Mouse (Mus musculus) Muller cell, postnatal 12 days (primary cell): ENCODE measurements at regions not wholly inside any gene's neighbourhood (a gene's known extent, or its start where the extent isn't known, plus 50 kb on each side); places are given as distances from the start of the nearest gene placed in this dataset.
A peak's percentile ranks its signal among the peaks of the same experiment; 100 is the strongest.

Experiments
- DNase-seq: peaks from one replicate; pipeline ENCODE4 v3.0.0-alpha.2; 2015; ENCODE audit errors: inconsistent ontology term

DNA sequence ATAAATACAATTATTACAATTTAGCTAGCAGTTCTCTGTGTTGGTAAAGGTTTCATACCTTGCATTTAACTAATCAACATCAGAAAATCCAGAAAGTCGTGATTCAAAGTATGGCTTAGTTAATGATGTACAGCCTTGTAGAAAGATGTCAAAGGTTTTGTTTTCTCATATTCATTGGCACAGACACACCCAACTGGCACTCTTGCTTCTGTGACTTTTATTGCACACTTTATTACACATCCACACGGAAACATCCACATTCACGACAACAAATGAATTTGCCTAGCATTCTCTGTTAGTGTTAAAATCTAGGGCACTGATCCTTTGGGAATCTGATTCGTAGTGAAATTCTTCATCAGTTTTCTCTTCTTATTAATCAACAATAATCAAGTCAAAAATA, 720.0 kb downstream of the Tns3 start:
- DNase-seq: no peak

DNA sequence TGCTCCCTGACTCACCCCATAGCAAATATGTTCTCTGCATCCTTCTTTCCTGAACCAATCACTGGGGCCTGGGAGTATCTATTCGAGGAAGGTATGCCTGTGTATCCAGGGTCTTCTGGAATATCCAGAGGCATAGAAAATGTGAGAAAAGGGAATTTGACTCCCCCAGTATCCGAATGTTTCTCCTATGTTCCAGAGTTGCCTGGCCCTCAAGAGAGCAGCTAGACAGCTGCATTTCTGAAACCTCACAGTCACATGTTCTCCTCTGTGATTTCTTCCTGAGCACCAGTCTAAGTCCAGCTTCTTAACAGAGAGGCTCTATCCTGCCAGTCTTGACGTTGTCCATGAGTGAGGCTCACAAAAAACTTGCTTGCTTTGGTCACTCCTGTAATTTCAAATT, 719.9 kb upstream of the Igfbp3 start:
- DNase-seq: no peak

DNA sequence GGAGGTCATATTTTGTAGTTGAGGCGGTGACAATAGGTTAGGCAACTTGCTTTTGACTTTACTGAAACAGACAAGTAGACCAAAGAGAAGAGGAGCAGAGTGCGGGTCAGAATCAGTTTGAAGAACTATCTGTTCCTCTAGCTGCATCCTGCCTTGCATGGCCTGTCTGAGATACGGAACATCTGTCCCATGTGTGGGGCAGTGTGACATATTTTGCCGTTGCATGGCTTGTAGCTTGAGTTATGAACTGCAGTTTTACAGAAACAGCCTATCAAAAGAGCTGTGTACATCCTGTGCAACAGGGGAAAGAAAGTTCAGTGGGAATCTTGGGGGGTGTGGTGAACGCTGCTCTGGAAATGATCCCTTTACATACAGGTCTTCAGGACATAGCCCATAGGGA, 718.9 kb upstream of the Igfbp3 start:
- no peak for DNase-seq

DNA sequence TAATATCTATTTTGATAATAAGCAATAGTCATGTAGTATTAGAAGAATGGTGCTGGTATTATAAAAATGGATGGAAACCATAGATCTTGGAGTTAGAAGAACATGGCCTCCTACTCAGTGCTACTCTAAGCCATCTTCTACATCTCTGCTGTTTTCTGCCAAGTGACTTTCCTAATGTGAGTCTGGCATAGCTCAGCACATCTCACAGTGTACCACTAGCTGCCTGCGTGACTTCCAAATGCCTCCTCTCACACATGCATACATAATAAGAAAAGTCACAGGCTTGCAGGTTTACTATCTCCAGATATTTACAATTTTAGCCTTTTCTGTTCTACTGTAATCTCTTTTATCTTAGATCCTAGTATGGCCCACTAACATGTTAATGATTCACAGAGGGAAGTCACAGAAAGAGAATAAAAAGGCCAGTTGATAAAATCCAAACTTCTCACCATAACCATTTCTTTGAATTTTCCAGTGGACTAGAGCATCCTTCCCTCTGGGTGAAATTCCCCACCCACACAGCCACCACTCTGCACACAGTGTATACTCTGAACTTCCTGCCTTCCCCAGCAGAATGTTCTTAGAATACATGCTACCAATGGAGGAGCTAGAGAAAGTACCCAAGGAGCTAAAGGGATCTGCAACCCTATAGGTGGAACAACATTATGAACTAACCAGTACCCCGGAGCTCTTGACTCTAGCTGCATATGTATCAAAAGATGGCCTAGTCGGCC, 717.5 kb upstream of the Igfbp3 start:
- no peak for DNase-seq

DNA sequence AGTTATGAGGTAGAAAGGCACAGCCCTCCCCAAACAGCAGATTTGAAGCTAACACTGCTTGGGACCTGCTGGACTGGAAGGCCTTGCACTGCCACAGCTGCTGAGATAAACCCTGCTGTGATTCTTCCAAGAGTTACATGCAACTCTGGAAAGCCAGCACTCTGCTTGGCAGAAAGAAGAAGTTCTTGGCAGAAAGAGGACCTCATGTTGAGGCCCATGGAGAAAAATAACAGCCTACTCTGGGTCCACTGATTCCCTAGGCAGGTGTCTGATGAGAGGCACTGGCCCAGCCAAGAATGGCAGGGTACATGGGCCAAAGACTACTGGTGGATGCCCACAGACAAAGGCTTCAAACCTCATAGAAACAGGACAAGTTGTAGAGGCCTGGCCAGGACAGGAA, 714.0 kb upstream of the Igfbp3 start:
- DNase-seq: peak; percentile 60

DNA sequence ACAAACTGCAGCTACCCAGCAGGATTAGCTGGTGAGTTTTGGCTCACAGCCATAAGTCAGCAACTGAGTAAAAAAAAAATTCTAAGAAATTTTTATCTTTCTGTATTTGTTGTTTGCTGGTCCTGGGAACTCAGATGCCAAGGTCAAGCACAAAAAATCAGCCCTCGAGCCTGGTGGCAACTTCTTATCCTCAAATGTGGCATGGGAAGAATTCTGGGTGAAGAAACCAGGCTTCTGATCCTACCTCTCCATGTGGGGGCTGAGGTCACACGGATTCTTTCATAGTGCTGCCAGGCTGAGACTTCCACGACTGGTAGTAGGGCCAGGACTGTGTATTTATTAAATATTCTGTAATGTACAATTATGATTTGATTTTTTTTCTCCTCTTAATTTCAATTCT, 698.3 kb upstream of the Igfbp3 start:
- no peak for DNase-seq

DNA sequence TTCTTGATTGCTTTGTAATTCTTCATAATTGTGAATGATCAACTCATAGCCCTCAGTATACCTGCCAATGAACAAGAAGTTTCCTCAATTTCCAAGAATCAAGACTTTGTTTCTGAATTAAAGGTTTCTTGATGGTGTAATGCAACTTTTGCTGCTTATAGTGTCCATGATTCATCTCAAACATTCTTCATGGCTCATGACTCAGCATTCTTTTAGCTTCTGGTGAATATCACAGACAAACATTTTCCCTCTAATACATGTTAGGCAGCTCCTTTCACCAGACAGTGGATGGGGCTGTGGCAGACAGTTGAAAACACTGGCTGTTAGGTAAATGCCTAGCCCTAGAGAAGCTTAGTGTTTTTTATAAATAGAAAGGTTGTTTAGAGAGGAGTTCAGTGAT, 686.5 kb upstream of the Igfbp3 start:
- DNase-seq: peak; percentile 64

DNA sequence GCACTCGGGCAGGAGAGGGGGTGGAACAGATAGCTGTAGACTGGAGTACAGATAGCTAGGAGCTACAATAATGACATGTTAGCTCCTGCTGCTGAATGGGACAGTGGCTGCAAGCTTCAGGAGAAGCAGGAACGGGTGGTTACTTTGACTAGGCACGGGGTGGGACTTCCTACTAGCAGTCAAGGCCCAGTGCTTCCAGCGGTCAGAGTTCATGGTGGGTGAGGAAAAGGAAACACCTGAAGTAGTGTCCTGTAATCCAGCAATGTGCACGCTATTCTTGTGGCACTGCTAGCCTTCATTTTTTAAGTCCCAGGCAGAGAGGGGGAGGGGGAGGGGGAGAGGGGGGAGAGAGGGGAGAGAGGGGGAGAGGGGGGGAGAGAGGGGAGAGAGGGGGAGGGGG, 684.5 kb upstream of the Igfbp3 start:
- no peak for DNase-seq

DNA sequence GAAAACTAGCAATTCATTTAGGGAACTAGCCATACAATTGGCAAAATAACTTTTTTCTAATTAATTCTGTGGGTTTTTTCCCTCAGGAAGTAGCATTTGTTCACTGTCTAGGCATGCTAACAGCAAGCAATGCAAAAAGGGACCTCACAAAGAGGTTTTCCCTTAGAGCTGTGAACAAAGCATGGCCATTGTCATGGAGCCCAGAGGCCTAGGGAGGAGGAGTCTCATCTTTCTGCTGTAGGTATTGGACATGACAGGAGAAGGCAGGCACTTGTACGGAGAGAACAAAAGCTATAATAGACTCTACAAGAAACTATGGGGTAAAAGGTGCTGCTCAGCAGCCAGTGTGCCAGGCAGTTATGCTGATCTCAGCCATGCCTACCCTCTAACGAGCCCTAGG, 666.8 kb upstream of the Igfbp3 start:
- DNase-seq: peak; percentile 76

DNA sequence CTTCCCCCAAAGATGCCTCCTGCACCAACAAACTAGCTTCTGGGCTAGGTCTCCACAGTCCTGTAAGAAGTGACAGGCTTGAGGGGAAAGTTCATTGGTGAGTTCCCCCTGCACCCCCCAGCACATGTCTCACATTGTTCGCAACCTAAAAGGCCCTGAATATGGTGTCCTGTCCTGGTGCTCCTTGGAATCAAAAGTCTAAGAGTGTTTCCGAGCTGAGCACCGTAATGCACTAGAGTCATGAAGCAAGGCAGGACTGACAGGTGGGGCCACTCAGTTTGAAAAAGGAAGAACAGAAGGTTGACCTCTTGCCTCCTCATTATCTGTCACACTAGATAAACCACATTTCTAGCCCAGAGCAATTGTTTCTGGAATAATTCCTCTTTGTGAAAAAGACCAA, 650.4 kb upstream of the Igfbp3 start:
- DNase-seq: no peak

DNA sequence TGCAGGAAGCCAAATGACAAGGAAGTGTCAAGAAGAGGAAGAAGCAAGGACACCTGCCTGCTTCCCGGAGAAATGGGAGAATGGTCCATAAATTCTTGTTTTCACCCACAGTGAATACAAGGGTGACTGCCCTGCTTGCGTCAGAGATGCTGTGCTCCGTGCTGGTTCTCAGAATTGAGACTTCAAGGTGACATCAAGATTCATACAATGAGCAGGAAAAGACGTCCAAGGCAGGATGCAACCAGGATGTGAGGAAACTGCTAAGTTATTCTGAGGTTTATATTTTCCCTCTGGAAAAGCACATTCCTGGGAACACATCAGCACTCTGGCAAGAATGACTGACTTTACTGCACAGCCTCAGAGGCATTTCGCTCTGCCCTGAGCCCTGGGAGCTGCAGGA, 650.0 kb upstream of the Igfbp3 start:
- no peak for DNase-seq

DNA sequence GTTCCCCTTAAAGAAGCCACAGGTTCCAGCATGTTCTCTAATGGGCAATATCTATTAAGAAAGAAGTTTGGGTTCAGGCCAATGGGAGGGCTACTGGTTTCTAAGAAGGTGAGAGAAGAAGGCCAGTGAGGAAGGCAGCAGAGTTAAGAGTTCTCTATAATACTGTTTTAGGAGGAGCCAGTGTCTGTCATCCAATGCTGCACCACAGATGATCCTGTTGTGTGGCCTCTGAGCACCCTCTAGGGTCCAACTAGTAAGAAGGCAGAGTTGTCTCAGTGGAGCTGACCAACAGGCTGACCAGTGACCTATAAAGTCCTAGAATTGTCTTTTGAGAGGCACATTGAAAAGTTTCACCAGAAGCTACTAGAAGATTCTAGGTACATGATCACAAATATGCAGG, 648.8 kb upstream of the Igfbp3 start:
- DNase-seq: no peak

DNA sequence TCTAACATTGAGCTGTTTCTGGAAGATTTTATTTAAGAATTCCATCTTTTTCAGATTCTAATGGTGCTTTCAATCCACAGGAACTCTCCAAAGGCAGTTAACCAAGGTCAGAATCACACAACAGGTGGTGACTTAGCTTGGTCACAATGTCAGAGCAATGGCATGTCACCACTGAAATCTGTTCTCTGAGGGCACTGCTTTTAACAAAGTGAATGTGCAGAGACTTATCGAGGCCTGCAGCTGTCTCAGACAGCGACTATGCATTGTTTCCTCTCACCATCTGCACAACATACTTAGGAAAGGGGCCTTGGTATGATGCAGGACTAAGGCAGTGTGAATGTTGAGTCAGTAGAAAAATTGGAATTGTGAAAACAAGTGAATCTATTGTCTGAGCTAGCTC, 638.9 kb upstream of the Igfbp3 start:
- peak; percentile 19 for DNase-seq

DNA sequence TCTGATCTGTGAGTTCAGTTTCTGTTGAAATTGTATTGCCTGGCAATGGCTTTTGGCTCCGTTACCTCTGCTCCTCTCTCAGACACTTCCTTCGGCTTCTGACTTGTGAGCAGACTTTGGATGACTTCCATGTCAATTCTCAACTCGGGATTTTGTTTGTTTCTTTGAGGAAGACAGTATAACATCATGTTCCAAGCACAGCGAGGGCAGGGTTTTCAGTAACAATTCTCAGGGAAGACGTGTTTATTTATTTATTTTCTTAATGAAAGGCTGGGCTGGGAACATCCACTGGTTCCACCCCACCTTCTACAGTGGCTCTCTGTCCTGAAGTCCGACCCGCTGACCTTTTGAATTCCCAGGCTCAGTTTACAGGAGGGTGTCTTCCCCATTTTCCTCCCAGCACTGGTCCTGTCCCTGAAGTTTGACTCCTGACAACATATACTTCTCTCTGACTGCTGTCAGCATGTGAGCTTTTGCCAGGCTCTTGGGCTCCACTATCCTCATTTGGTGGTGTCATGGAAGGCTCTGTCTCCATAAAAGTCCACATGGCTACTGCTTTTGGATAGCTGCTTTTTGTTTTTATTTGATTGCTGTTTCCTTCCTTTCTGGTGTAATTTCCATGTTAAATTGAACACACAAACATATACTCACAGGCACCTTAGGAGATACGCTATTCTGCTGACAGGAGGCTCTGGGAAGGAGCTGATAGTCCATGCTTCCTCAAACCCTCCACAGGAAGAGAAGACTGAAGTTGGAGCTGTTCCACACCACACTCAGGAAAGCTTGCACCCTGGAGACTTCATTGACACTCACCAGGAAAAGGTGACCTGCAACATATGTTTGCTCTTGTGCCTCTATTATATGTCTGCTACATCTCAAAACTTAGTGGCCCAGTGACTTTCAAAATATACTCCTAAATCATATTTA, 624.9 kb upstream of the Igfbp3 start:
- DNase-seq: no peak

DNA sequence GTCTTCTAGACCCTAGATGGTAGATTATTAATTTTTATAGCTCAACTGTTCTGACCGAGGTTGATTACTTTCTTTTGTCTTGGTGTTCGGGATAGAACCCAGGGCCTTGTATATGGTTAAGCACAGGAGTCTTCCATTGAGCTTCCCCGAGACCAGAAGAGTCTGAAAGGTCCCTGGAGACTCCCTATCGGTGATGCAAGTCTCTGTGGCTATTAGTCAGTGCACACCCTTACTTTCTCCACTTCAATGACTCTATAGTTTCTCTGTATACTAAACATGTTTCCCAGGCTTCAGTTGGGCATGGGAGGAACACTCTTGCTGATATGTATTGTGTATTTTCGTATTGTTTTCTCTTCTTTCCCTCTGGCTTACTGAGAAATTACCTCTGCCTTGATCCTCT, 623.8 kb upstream of the Igfbp3 start:
- no peak for DNase-seq

DNA sequence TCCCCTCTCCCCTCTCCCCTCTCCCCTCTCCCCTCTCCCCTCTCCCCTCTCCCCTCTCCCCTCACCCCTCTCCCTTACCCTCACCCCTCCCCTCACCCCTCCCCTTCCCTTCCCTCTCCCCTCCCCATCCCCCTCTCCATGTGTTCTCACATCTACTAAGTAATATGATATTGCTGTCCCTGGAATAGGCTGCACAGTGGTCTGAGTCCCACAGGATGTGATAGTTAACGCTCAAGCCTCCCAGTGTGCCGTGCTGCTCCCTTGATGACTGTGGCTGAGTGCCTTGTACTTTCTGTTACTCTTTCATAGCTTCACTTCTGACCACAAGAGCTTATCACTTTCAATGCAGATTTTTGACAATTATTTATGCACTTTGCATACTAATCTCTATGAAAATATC, 620.4 kb upstream of the Igfbp3 start:
- no peak for DNase-seq

DNA sequence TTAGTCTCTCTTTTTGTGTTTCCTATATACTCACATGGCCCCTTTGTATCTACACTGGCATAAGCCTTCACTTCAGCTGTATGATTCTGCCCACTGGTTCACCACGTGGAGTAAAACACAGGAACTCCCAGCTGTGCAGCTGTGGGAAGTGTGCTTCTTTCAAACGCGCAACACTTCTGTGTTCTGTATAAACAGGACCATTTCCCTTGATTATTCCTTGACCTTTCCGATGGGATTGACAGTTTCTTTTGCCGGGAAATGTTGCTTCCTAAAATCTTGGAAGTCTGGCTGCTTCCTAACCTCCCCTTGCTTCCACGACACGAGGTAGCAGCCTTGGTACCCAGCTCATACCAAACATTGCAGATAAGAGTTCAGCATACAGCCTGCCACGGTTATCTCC, 618.7 kb upstream of the Igfbp3 start:
- no peak for DNase-seq

DNA sequence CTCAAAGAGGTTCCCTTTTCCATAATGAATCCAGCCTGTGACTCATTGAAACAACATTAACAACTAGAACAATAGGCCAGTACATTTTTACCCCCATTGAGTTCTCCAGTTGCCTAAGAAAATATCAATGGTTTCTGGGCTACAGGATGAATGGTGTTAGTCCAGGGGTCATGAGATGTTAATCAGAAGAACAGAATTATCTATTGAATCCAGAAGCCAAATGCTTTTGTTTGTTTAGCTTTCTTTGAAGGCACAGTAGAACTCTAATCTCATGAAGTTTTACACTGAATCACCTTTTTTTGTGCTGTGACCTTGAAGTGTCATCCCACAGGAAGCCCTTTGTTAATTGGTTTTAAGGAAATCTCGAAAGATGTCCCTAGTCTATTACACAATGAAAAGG, 616.0 kb upstream of the Igfbp3 start:
- peak; percentile 39 for DNase-seq

DNA sequence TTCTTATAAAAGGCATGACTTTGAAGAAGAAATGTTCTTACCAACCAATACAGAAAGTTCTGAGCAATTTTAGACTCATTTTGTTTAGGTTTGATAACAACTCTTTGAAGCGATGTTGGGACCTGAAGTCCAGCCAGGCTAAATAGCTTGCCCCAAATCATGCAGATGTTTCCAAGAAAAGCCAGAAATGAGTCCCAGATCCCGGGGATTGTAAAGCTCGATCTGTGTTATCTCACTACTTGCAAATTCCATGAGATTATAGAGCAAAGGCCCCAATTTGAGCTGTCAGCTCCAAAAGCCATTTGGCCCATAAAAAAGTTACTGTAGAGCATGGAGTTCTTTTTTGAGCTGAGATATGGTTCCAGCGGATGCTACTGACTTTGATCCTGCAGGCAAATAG, 614.3 kb upstream of the Igfbp3 start:
- DNase-seq: no peak

DNA sequence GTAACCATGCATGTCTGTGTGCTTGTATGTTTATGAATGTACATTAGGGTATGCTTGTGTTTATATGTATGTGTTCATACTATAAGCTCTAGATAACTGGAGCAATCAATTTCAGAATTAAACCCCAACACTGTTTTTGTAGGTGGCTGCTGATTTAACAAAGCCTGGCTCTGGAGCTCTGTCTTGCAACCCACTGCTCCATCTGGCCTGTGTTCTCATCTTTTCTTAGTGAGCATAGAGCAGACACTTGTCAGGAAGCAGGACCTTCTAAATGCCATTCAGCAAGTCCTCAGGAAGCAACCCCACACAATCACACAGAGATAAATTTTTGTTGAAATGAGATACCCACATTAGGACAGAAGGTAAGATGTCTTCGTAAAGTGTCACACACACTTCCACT, 613.7 kb upstream of the Igfbp3 start:
- no peak for DNase-seq

DNA sequence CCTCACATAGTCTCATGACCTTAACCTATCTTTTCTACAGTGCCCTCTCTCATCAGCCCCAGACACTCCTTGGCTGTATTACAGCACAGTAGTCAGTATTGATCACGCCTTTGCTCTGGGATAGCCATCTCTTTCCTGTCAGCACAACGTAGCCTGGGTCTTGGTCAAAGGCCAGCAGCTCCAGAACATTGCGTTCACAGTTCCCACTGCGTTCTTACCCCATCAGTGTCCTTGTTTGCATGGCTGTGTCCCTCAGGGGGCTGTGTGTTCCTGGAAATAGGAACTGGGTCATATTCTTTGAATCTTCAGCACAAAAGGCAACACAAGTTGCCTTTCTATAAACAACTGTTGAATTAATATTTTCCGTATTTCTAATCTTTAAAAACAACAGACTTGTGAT, 602.0 kb upstream of the Igfbp3 start:
- no peak for DNase-seq

DNA sequence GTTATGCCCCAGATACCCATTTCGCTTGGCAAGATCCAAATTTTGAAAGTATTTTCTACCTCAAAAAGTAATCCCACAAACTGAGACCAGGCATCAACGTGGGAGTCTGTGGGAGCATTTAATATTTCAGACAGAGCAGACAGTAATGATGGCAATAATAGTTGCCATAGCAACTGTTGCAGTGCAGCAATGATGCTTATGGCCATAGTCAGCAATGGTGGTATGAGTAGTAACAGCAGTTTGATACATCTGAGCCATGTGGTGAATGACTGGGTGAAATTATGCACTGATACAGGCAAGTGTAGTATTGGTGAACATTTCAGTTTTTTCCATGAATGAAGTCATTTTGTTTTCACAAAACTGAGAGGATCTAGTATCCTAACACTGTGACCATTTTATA, 600.8 kb upstream of the Igfbp3 start:
- DNase-seq: no peak

DNA sequence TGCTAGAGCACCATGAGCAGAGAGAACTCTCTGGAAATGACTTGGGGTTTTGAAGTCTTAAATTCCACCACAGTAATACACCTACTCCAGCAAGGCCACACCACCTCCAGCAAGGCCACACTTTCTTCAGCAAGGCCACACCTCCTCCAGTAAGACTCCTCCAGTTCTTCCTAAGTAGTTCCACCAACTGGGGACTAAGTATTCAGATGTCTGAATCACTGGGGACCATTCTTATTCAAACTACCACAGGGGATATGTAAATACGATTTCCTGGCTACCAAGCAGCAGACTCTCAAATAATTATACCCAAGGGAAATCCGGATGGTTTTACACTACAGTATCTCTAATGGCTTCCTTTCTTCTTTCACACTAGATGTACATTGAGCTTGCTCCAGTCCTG, 598.7 kb upstream of the Igfbp3 start:
- no peak for DNase-seq
